Mouse (Mus musculus): ENCODE results near the gene Sh3pxd2a.

GRCm38 (mm10) chr19:47266070-47266801 is 198.0 kb downstream of the Sh3pxd2a start:
- no peak for TF ChIP-seq CTCF (IDR thresholded peaks at IDR 0.05; ENCODE audit: borderline replicate concordance, insufficient read depth, low read length)
- no peak for TF ChIP-seq POLR2A (IDR thresholded peaks at IDR 0.05; ENCODE audit: low read depth, low read length)
